Mouse (Mus musculus): ENCODE measurements at regions not wholly inside any gene's neighbourhood (a gene's known extent, or its start where the extent isn't known, plus 50 kb on each side); places are given as distances from the start of the nearest gene placed in this dataset.

DNA sequence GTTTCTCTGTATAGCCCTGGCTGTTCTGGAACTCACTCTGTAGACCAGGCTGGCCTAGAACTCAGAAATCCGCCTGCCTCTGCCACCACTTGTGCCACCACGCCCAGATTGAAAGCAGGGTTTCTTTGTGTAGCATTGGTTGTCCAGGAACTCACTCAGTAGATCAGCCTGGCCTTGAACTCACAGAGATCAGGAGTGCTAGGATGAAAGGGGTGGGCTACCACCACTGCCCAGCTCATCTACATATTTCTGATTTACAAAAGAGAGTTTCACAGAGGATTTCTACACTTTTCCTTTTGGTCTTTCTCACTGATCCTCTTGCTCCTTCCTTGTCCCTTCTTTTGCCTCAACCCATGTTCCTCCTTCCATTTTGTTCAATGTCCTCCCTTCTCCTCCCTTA lies 53.1 kb upstream of the Lbx1 start:
- DNase-seq (ENCODE audit: low spot score), result no peak
- Histone ChIP-seq H3K4me1 (replicated peaks; ENCODE audit: control insufficient read depth, insufficient read depth, low read length) (peaks cover 8% of the 10 kb centered on the region), H3K4me2 (ENCODE audit: low read length) (no peak overlapping the region), H3K27me3 (replicated peaks; ENCODE audit: control insufficient read depth, insufficient read depth, low read length) (peaks cover 3% of the 10 kb centered on the region; the same call in 1 of the 2 replicates), H3K36me3 (ENCODE audit: control insufficient read depth, insufficient read depth, low read length) (no peaks in the 10 kb centered on the region), H3K9ac (ENCODE audit: low read length) (no peak overlapping the region), H3K9me3 (ENCODE audit: control insufficient read depth, low read length) (no peaks in the 10 kb centered on the region), H3K27ac (ENCODE audit: low read depth) (no peak overlapping the region), H3K4me3 (ENCODE audit: low read depth, low read length) (no peak overlapping the region)
- no peak for ATAC-seq (replicated peaks; ENCODE audit: low FRiP score, low TSS enrichment, low read depth)
- 77% methylated on average over 2 of the region's 2 CpGs for WGBS

DNA sequence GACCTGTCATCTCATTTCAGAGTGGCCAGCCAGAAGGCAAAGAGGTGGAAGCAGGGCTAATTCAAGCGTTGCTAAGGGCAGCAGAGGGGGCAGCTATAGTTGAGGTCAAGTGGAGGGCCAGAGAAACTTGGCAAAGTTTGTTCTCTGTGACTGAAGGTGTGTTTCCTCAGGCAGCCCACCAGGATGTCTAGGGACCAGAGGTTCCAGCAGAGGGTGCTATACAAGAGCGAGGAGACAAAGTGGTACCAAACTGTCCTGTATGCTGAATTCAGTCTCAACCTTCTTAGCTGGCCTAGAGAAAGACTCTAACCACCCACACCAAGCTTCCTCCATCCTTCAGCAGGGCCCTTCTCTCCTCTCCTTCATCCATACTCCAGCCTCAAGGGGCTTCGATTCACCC lies 62.2 kb upstream of the Lbx1 start:
- peaks cover 34% of the 10 kb centered on the region for H3K27me3 ChIP-seq (replicated peaks; ENCODE audit: control insufficient read depth, insufficient read depth, low read length)
- peaks cover 27% of the 10 kb centered on the region for H3K4me1 ChIP-seq (replicated peaks; ENCODE audit: control insufficient read depth, insufficient read depth, low read length)
- no peaks in the 10 kb centered on the region for H3K36me3 ChIP-seq (ENCODE audit: control insufficient read depth, insufficient read depth, low read length)
- DNase-seq (ENCODE audit: low spot score) (no peak), ATAC-seq (replicated peaks; ENCODE audit: low FRiP score, low TSS enrichment, low read depth) (no peak)
- no peak overlapping the region for H3K9ac ChIP-seq (ENCODE audit: low read length)
- H3K27ac ChIP-seq (ENCODE audit: low read depth), result no peak overlapping the region
- no peaks in the 10 kb centered on the region for H3K9me3 ChIP-seq (ENCODE audit: control insufficient read depth, low read length)
- 34% methylated on average over 3 of the region's 3 CpGs for WGBS
- H3K4me3 ChIP-seq (ENCODE audit: low read depth, low read length), result no peak overlapping the region
- no peak overlapping the region for H3K4me2 ChIP-seq (ENCODE audit: low read length)

DNA sequence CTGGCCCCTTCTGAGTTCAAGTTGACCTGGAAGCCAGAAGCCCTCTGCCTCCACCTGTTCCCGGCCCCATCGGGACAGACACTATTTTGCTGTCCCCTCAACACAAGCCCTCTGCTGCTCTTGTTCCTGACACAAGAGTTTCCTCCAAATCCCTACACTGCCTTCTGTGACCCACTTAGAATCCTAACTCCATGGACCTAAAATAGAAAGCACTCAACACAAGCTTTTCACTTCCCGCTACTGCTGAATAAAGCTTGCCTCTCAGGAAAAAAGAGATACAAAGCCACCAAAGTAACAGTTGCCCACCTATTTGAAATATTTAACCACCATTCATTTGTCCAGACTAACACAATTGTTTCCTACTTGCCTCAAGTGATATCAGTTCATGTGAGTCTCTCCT lies 63.7 kb upstream of the Lbx1 start:
- Histone ChIP-seq H3K27ac (ENCODE audit: low read depth) (no peak overlapping the region), H3K27me3 (replicated peaks; ENCODE audit: control insufficient read depth, insufficient read depth, low read length) (peaks cover 48% of the 10 kb centered on the region), H3K4me1 (replicated peaks; ENCODE audit: control insufficient read depth, insufficient read depth, low read length) (peaks cover 20% of the 10 kb centered on the region), H3K4me2 (ENCODE audit: low read length) (no peak overlapping the region), H3K36me3 (ENCODE audit: control insufficient read depth, insufficient read depth, low read length) (no peaks in the 10 kb centered on the region), H3K4me3 (ENCODE audit: low read depth, low read length) (no peak overlapping the region), H3K9ac (ENCODE audit: low read length) (no peak overlapping the region), H3K9me3 (ENCODE audit: control insufficient read depth, low read length) (no peaks in the 10 kb centered on the region)
- no peak for ATAC-seq (replicated peaks; ENCODE audit: low FRiP score, low TSS enrichment, low read depth)
- 76% methylated on average over 3 of the region's 3 CpGs for WGBS
- no peak for DNase-seq (ENCODE audit: low spot score)

DNA sequence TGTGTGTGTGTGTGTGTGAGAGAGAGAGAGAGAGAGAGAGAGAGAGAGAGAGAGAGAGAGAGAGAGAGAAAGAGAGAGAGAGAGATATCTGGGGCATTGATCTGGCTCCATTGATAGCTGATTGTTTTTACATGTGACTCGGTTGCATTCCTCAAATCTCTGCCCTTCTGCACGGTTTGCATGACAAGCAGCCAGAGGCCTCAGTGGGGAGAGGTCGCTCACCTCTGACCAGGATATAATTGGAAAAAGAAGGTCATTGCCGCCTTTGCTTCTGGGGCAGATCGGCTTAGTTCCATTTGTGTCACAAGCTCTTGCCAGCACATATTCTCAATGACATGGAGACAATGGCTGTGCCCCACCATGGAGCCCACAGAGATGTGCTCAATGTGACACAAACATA lies 63.8 kb upstream of the Btrc start:
- Histone ChIP-seq H3K27me3 (replicated peaks; ENCODE audit: control insufficient read depth, insufficient read depth, low read length) (peaks cover 52% of the 10 kb centered on the region), H3K4me2 (ENCODE audit: low read length) (no peak overlapping the region), H3K4me3 (ENCODE audit: low read depth, low read length) (no peak overlapping the region), H3K27ac (ENCODE audit: low read depth) (no peak overlapping the region), H3K9ac (ENCODE audit: low read length) (no peak overlapping the region), H3K36me3 (ENCODE audit: control insufficient read depth, insufficient read depth, low read length) (no peaks in the 10 kb centered on the region), H3K9me3 (ENCODE audit: control insufficient read depth, low read length) (no peaks in the 10 kb centered on the region), H3K4me1 (replicated peaks; ENCODE audit: control insufficient read depth, insufficient read depth, low read length) (peaks cover 22% of the 10 kb centered on the region)
- ATAC-seq (replicated peaks; ENCODE audit: low FRiP score, low TSS enrichment, low read depth), result no peak
- DNase-seq (ENCODE audit: low spot score), result no peak
- WGBS, result 55% methylated on average over 5 of the region's 5 CpGs

DNA sequence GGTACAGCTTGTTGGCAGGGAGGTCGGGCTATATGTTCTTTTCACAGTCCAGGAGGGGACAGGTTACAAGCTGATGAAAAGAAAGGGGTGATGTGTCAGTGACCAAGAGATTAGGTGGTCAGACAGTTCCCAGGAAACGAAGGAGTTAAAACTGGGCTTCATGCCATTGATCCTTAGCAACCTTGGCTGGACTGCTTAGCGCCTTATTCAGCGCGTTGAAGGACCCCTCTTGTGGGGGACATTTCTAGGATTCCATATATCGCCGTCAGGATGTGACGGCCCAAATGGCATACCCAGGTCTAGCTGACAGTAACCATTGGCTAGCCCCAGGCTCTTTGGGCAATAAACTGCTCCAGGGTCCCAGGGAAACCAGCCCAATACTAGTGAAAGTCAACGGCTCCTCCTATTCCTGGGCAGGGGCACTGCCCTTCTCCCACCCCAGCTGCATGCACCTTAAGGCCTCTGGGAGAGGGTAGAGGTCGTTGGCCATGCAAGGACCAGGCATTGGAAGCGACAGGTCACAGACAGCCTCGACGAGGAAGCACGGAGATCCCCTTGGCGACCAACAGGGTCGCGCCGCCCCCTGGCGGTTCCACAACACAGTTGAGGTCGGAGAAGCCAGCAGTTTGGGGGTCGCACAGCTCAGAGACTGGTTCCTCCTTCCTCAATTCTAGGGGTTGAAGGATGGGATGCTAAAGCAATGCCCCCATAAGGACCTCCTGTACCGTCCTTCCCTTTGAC lies 62.7 kb upstream of the Btrc start:
- Histone ChIP-seq H3K36me3 (ENCODE audit: control insufficient read depth, insufficient read depth, low read length) (no peaks in the 10 kb centered on the region), H3K4me3 (ENCODE audit: low read depth, low read length) (peak overlapping the region; percentile 45), H3K4me2 (ENCODE audit: low read length) (peak overlapping the region; percentile 91), H3K4me1 (replicated peaks; ENCODE audit: control insufficient read depth, insufficient read depth, low read length) (peaks cover 16% of the 10 kb centered on the region), H3K9ac (ENCODE audit: low read length) (no peak overlapping the region; the same call in 1 of the 2 replicates), H3K27ac (ENCODE audit: low read depth) (no peak overlapping the region), H3K27me3 (replicated peaks; ENCODE audit: control insufficient read depth, insufficient read depth, low read length) (peaks cover 60% of the 10 kb centered on the region), H3K9me3 (ENCODE audit: control insufficient read depth, low read length) (no peaks in the 10 kb centered on the region)
- ATAC-seq (replicated peaks; ENCODE audit: low FRiP score, low TSS enrichment, low read depth) (peak; percentile 34; the same call in 1 of the 2 replicates), DNase-seq (ENCODE audit: low spot score) (peak; percentile 72)
- WGBS, result 4% methylated on average over 22 of the region's 22 CpGs

DNA sequence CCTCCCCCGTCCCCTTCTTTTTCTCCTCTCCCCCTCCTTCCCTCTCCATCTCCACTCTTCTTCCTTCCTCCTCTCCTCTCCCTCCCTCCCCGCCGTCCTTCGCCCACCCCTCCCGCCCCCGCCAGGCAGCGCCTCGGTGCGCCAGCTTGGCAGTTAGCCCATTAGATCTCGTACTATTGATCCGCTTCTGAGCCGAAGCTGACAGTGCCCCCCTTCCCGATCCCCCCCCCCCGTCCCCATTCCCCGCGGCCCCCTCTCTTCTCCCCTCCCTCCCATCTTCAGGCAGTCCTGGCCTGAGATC lies 62.2 kb upstream of the Btrc start:
- H3K27ac ChIP-seq (ENCODE audit: low read depth), result peak overlapping the region; percentile 69; the same call in 1 of the 2 replicates

DNA sequence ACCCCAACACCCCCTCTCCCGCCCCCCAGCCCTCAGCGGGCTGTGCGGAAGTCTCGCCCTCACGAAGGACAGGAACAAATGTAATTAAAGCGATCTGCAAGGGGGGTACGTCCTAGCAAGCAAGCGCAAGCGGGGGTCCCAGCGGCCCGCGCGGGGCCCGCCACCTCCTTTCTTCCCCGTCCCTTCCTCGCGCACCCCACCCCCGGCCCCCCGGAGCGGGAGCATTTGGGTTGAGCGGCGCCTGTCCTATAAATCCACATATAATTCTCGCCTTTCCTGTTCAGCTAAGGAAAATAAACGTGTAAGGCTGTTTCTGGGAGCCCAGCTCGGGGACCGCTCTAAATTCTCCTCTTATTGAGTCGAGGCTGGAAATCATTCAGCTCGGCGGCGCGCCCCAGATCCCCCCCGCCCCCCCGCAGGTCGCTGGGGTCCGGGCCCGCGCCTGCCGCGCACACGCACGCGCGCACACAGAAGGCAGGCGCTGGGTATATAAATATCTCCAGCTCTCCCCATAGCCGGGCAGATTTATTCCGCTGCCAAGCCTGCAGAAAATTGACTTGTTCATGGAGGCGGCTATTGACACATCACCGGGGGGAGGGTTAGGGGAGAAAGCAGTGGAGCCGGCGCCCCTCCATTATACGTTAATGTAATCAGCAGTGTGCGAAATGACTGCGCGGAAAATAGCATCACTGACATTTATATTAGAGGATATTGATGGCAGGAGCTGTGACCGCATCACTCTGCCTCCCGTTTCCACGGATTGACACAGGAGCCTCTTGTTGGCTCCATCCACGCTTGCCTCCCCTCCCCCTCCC lies 61.6 kb upstream of the Btrc start:
- H3K4me2 ChIP-seq (ENCODE audit: low read length), result peak overlapping the region; percentile 91
- H3K36me3 ChIP-seq (ENCODE audit: control insufficient read depth, insufficient read depth, low read length), result no peaks in the 10 kb centered on the region
- under 1% methylated on average over 55 of the region's 58 CpGs for WGBS
- H3K4me3 ChIP-seq (ENCODE audit: low read depth, low read length), result peak overlapping the region; percentile 45
- H3K9me3 ChIP-seq (ENCODE audit: control insufficient read depth, low read length), result no peaks in the 10 kb centered on the region
- H3K27me3 ChIP-seq (replicated peaks; ENCODE audit: control insufficient read depth, insufficient read depth, low read length), result peaks cover 64% of the 10 kb centered on the region
- ATAC-seq (replicated peaks; ENCODE audit: low FRiP score, low TSS enrichment, low read depth) (peak; percentile 50), DNase-seq (ENCODE audit: low spot score) (peak; percentile 80)
- peaks cover 16% of the 10 kb centered on the region for H3K4me1 ChIP-seq (replicated peaks; ENCODE audit: control insufficient read depth, insufficient read depth, low read length)
- H3K9ac ChIP-seq (ENCODE audit: low read length), result peak overlapping the region; percentile 39
- peak overlapping the region; percentile 69 for H3K27ac ChIP-seq (ENCODE audit: low read depth)

More for the DNA sequence above, 62.2 kb upstream of the Btrc start:
- Histone ChIP-seq H3K9ac (ENCODE audit: low read length) (peak overlapping the region; percentile 39), H3K27me3 (replicated peaks; ENCODE audit: control insufficient read depth, insufficient read depth, low read length) (peaks cover 62% of the 10 kb centered on the region), H3K36me3 (ENCODE audit: control insufficient read depth, insufficient read depth, low read length) (no peaks in the 10 kb centered on the region), H3K4me3 (ENCODE audit: low read depth, low read length) (peak overlapping the region; percentile 45), H3K4me1 (replicated peaks; ENCODE audit: control insufficient read depth, insufficient read depth, low read length) (peaks cover 16% of the 10 kb centered on the region), H3K4me2 (ENCODE audit: low read length) (peak overlapping the region; percentile 91), H3K9me3 (ENCODE audit: control insufficient read depth, low read length) (no peaks in the 10 kb centered on the region)
- 3% methylated on average over 13 of the region's 16 CpGs for WGBS
- ATAC-seq (replicated peaks; ENCODE audit: low FRiP score, low TSS enrichment, low read depth) (no peak), DNase-seq (ENCODE audit: low spot score) (no peak)

DNA sequence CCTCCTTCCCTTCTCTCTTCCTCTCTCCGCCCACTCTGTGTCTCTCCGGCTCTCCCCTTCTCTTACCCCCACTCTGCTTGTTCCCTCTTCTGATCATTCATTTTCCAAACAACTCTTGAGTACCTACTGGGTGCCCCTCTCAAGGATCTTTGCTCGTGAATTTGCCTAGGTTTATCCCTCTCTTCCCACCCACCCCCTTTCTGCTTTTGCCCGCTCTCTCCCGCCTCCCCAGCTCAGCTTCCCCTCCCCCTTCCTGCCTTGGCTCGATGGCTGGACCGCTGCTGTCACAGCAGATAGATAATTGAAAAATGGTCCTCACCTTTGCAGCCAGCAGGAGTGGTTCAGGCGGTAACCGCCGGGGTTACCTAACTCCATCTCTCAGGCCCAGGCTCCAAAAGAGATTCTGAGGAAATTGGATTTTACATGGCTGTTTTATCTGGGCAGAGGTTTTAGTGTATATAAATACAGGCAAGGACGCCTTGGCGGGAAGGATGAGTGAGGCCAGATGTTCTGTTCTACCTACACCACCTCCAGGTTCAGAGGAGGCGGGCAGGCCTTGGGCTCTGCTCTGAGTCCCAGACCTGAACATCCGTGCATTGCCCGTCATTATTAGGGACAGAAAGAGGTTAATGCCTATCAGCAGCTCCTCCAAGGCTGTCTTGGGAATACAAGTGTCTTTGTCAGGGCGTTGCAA lies 60.8 kb upstream of the Btrc start:
- ATAC-seq (replicated peaks; ENCODE audit: low FRiP score, low TSS enrichment, low read depth), result no peak
- Histone ChIP-seq H3K4me3 (ENCODE audit: low read depth, low read length) (peak overlapping the region; percentile 45), H3K27ac (ENCODE audit: low read depth) (no peak overlapping the region)

More for the DNA sequence above, 60.8 kb upstream of the Btrc start:
- peak overlapping the region; percentile 91 for H3K4me2 ChIP-seq (ENCODE audit: low read length)
- no peaks in the 10 kb centered on the region for H3K9me3 ChIP-seq (ENCODE audit: control insufficient read depth, low read length)
- H3K27me3 ChIP-seq (replicated peaks; ENCODE audit: control insufficient read depth, insufficient read depth, low read length), result peaks cover 57% of the 10 kb centered on the region
- no peak overlapping the region for H3K9ac ChIP-seq (ENCODE audit: low read length)
- 9% methylated on average over 16 of the region's 16 CpGs for WGBS
- H3K36me3 ChIP-seq (ENCODE audit: control insufficient read depth, insufficient read depth, low read length), result no peaks in the 10 kb centered on the region
- H3K4me1 ChIP-seq (replicated peaks; ENCODE audit: control insufficient read depth, insufficient read depth, low read length), result peaks cover 16% of the 10 kb centered on the region
- DNase-seq (ENCODE audit: low spot score), result no peak

Measured in intestine, embryonic 14.5 days (tissue).